Mouse (Mus musculus) megakaryocyte, embryonic 14.5 days (primary cell): ENCODE results near the gene Dnajb8. TPM values are rescaled to one million over a fixed set of nuclear protein-coding genes. Genes with fewer than 3 reads are reported as not detected.
A peak's percentile ranks its signal among the peaks of the same experiment; 100 is the strongest.

Experiments
- H3K27me3 ChIP-seq: replicated peaks from 2 replicates; pipeline ENCODE3; 2012; ENCODE audit warnings: inconsistent platforms
- H3K36me3 ChIP-seq: replicated peaks from 2 replicates; pipeline ENCODE3; 2012; ENCODE audit warnings: low read length, inconsistent platforms, mixed read lengths
- H3K4me1 ChIP-seq: 2 replicates; pipeline ENCODE4 v1.6.1; 2012; ENCODE audit warnings: inconsistent platforms
- H3K4me3 ChIP-seq: replicated peaks from 2 replicates; pipeline ENCODE3; 2012; ENCODE audit warnings: moderate library complexity, mild to moderate bottlenecking, inconsistent platforms
- H3K9me3 ChIP-seq: 2 replicates; pipeline ENCODE4 v1.6.1; 2012; ENCODE audit warnings: inconsistent platforms
- FLI1 ChIP-seq: IDR thresholded peaks from 2 replicates; pipeline ENCODE4 v1.6.1; 2012; ENCODE audit warnings: low read length, inconsistent platforms, mixed read lengths
- GATA1 ChIP-seq: IDR thresholded peaks from 3 replicates; pipeline ENCODE4 v1.6.1; 2012; ENCODE audit warnings: mixed read lengths, low read length, inconsistent platforms, borderline replicate concordance
- polyA plus RNA-seq: library from polyadenylated mRNA; stranded (reverse); fragments of >175 nt; gene quantifications from 2 replicates; pipeline ENCODE4 v1.2.3, GENCODE M21; 2012; ENCODE audit warnings: low replicate concordance; ENCODE audit not compliant: insufficient read depth

Dnajb8 gene
- polyA plus RNA-seq, 1 experiment: not detected

- Histone ChIP-seq H3K4me1 (peaks cover 82% of the 10 kb centered on the region), H3K36me3 (peaks cover 8% of the 10 kb centered on the region), H3K27me3 (peaks cover 37% of the 10 kb centered on the region), H3K4me3 (peak overlapping the region; percentile 39), H3K9me3 (no peaks in the 10 kb centered on the region)
- TF ChIP-seq FLI1: no peak
- no peak for TF ChIP-seq GATA1
Measured at GRCm38 (mm10) chr6:88251798-88252478, 29.9 kb downstream of the Dnajb8 start.

DNA sequence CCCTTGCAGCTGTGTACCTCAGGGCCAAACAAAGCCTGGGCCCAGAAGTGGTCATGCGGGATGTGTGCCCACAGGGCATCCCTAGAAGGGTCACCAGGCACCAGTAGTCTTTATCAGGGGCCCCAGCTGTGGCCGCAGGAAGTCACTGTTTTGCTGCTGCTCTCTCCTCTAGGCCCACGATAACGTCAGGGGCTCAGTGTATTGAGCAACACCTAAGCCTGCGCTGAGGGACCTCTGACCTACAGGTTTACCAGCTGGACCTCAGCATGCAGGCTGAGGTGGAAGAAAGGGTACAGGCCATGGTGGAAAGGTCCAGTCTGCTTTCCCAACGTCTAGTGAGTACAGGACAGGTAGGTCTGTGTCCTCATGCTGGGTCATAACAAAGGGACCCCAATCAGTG, 32.0 kb downstream of the Dnajb8 start:
- Histone ChIP-seq H3K36me3 (peaks cover 20% of the 10 kb centered on the region), H3K27me3 (peaks cover 24% of the 10 kb centered on the region), H3K4me3 (peak overlapping the region; percentile 35), H3K9me3 (no peaks in the 10 kb centered on the region), H3K4me1 (peaks cover 81% of the 10 kb centered on the region)
- 0 out of 3 replicates have a peak, but pooled peaks have one; percentile 45 for TF ChIP-seq GATA1
- no peak for TF ChIP-seq FLI1

- H3K4me1 ChIP-seq: peaks cover 83% of the 10 kb centered on the region
- peaks cover 20% of the 10 kb centered on the region for H3K36me3 ChIP-seq
- no peaks in the 10 kb centered on the region for H3K9me3 ChIP-seq
- no peak for TF ChIP-seq FLI1
- no peak for TF ChIP-seq GATA1
- H3K27me3 ChIP-seq: peaks cover 16% of the 10 kb centered on the region
- H3K4me3 ChIP-seq: no peak overlapping the region
Measured at GRCm38 (mm10) chr6:88255435-88255834, 33.4 kb downstream of the Dnajb8 start.

- Histone ChIP-seq H3K4me3 (peak overlapping the region; percentile 6), H3K4me1 (peaks cover 74% of the 10 kb centered on the region), H3K27me3 (peaks cover 14% of the 10 kb centered on the region), H3K36me3 (peaks cover 28% of the 10 kb centered on the region), H3K9me3 (no peaks in the 10 kb centered on the region)
- no peak for TF ChIP-seq FLI1
- no peak for TF ChIP-seq GATA1
Measured at GRCm38 (mm10) chr6:88259621-88260020, 37.6 kb downstream of the Dnajb8 start.

GRCm38 (mm10) chr6:88260645-88261044, 38.6 kb downstream of the Dnajb8 start:
- Histone ChIP-seq H3K27me3 (peaks cover 17% of the 10 kb centered on the region), H3K4me3 (no peak overlapping the region), H3K9me3 (no peaks in the 10 kb centered on the region), H3K36me3 (peaks cover 28% of the 10 kb centered on the region), H3K4me1 (peaks cover 74% of the 10 kb centered on the region)
- TF ChIP-seq FLI1 (no peak), GATA1 (no peak)

- Histone ChIP-seq H3K4me1 (peaks cover 78% of the 10 kb centered on the region), H3K27me3 (peaks cover 19% of the 10 kb centered on the region), H3K36me3 (peaks cover 20% of the 10 kb centered on the region), H3K4me3 (no peak overlapping the region), H3K9me3 (no peaks in the 10 kb centered on the region)
- TF ChIP-seq FLI1 (no peak), GATA1 (no peak)
Measured at GRCm38 (mm10) chr6:88262160-88262559, 40.1 kb downstream of the Dnajb8 start.

DNA sequence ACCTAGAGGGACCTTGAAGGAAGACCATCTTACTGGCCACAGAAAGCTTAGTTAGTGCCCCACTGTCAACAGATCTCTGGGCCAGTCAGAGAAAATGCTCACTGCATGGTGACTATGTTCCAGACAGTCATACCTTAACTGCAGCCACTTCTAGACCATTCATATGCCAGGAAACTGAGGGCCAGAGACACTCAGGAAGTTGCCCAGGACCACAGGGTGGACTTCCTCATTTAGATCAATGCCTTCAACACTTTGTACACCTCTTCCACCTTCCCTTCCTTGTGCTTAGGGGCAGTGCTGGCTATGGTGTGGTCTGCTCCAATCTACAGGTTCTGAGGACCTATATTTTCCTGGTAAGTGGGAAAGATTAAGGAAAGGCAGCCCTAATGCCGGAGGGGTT, 43.3 kb downstream of the Dnajb8 start:
- H3K9me3 ChIP-seq: no peaks in the 10 kb centered on the region
- no peak for TF ChIP-seq GATA1
- no peak for TF ChIP-seq FLI1
- H3K27me3 ChIP-seq: peaks cover 19% of the 10 kb centered on the region
- H3K36me3 ChIP-seq: peaks cover 12% of the 10 kb centered on the region
- H3K4me1 ChIP-seq: peaks cover 81% of the 10 kb centered on the region
- no peak overlapping the region for H3K4me3 ChIP-seq

DNA sequence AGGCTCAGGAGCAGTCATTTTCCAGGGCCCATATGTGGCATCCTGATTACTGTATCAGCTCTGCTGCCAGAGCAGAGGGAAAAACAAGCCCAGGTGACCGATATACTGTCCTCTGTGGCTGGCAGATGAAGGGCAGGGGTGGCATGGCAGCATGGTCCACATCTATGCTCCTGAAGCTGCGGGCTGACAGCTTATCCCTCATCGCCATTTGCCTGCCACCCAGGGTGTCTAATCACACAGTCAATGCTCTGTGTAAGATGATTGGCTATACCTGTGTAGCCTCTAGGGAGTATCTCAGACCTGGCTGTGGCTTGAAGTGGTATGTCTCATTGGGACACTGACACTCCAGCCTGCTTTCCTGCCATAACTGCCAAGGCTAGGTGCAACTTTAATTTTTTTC, 44.0 kb downstream of the Dnajb8 start:
- peaks cover 78% of the 10 kb centered on the region for H3K4me1 ChIP-seq
- no peaks in the 10 kb centered on the region for H3K9me3 ChIP-seq
- TF ChIP-seq FLI1: no peak
- TF ChIP-seq GATA1: no peak
- no peak overlapping the region for H3K4me3 ChIP-seq
- H3K36me3 ChIP-seq: peaks cover 17% of the 10 kb centered on the region
- H3K27me3 ChIP-seq: peaks cover 19% of the 10 kb centered on the region

GRCm38 (mm10) chr6:88267068-88267467, 45.0 kb downstream of the Dnajb8 start:
- no peak for TF ChIP-seq FLI1
- TF ChIP-seq GATA1: no peak
- Histone ChIP-seq H3K4me1 (peaks cover 74% of the 10 kb centered on the region), H3K9me3 (no peaks in the 10 kb centered on the region), H3K4me3 (no peak overlapping the region), H3K27me3 (peaks cover 19% of the 10 kb centered on the region), H3K36me3 (peaks cover 17% of the 10 kb centered on the region)

DNA sequence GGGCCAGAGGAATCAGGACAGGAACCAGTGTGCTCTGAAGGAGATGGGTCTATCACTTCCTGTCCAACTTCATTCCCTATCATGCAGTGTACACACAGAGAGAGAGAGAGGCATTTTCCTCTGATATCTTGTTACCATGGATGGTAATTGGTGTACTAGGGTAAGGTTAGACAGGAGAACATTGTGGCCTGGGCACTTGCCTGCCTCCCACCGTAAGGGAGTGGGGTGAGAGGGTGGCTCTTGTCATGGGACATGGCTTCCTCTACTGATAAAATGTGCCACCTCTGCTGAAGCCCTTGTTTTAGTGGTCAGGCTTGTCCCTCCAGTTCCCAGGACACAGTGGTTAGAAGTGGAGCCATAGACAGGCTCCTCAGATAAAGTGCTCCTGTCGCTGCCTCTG, 45.9 kb downstream of the Dnajb8 start:
- no peak for TF ChIP-seq GATA1
- TF ChIP-seq FLI1: no peak
- H3K4me1 ChIP-seq: peaks cover 71% of the 10 kb centered on the region
- peaks cover 14% of the 10 kb centered on the region for H3K36me3 ChIP-seq
- peaks cover 16% of the 10 kb centered on the region for H3K27me3 ChIP-seq
- H3K4me3 ChIP-seq: peak overlapping the region; percentile 69
- no peaks in the 10 kb centered on the region for H3K9me3 ChIP-seq
